In the genomic region with DNA sequence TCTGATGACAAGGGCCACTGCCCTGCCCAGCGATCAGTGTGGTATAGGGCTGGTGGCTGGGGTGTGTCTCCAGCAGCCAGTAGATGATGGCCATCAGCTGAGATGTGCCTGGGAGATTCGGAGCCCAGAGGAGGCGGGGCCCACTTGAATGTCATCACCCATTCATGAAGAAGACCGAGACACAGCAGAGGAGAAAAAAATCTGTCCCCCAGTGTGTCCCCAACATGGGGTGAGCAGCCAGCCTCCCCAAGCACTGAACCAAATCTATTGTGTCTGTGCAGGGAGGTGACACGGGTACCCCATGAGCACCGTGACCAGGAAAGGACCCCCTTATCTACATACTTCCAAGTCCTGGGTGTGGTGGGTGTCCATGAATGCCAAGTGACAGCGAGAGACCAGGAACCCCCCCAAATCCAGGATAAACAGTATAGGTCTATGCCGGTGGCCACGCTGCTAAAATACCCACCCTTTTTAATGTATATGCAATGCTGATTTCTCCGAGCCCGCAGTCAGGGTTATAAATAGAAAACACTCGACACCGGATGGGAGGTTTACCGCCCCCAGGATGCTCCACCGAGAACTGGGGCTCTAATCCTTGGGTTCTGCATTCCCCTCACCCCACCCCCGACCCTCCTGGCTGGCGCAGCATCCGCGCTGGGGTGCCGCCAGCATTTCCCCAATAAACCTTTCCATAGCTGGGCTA, we compare ENCODE assay signal across 9 mouse cellular contexts. TPM values are rescaled to one million over a fixed set of nuclear protein-coding genes. Genes with fewer than 3 reads are reported as not detected.
DNase-seq lines count a peak whose midpoint lies in the region; ATAC-seq and TF ChIP-seq lines count a peak whose summit lies in the region.
"Had no signal": no experiment of that assay in that cellular context is flagged by ENCODE, and none has a peak within 500 bp of the region (broad histone marks: within the 10 kb centered on the region; RNA-seq: fewer than 3 reads in every experiment).

No protein-coding gene starts in this region.

- no peak overlapping the region for H3K27ac ChIP-seq in kidney, embryonic 16.5 days (ENCODE audit: low read length)
- H3K27ac ChIP-seq in hindbrain, embryonic 10.5 days = peak overlapping the region; percentile 85
- H3K27ac ChIP-seq in neural tube, embryonic 12.5 days = peak overlapping the region; percentile 28; the same call in 1 of the 2 replicates

- 0 out of 2 replicates have a peak overlapping the region, but pooled peaks have one; percentile 10 for H3K4me2 ChIP-seq in kidney, embryonic 16.5 days (replicated peaks; ENCODE audit: low read depth, low read length)
- peak overlapping the region; percentile 66 for H3K4me2 ChIP-seq in neural tube, embryonic 12.5 days (replicated peaks)

- H3K4me3 ChIP-seq in kidney, embryonic 16.5 days (ENCODE audit: low read length) = no peak overlapping the region
- peak overlapping the region; percentile 61 for H3K4me3 ChIP-seq in hindbrain, embryonic 10.5 days
- H3K4me3 ChIP-seq in neural tube, embryonic 12.5 days = peak overlapping the region; percentile 55

- peaks cover 36% of the 10 kb centered on the region for H3K27me3 ChIP-seq in kidney, embryonic 16.5 days (ENCODE audit: insufficient read depth, low read length)
- peaks cover 49% of the 10 kb centered on the region for H3K27me3 ChIP-seq in hindbrain, embryonic 10.5 days (ENCODE audit: insufficient read depth, poor library complexity, severe bottlenecking)
- peaks cover 10% of the 10 kb centered on the region; the same call in 1 of the 2 replicates for H3K27me3 ChIP-seq in neural tube, embryonic 12.5 days (replicated peaks)

- WGBS in kidney, embryonic 16.5 days = 11% methylated on average over 20 of the region's 20 CpGs
- 12% methylated on average over 20 of the region's 20 CpGs for WGBS in hindbrain, embryonic 10.5 days
- WGBS in neural tube, embryonic 12.5 days = 11% methylated on average over 20 of the region's 20 CpGs

- H3K36me3 ChIP-seq in kidney, embryonic 16.5 days (ENCODE audit: insufficient read depth, low read length) = no peaks in the 10 kb centered on the region
- no peaks in the 10 kb centered on the region for H3K36me3 ChIP-seq in hindbrain, embryonic 10.5 days
- no peaks in the 10 kb centered on the region for H3K36me3 ChIP-seq in neural tube, embryonic 12.5 days

- DNase-seq in kidney, adult 8-10 months = no peak
- peak; percentile 43 for DNase-seq in brain, embryonic 14.5 days (ENCODE audit: low read depth)
- DNase-seq in hindbrain, embryonic 10.5 days (ENCODE audit: low spot score) = no peak
- DNase-seq in embryo, embryonic 10 days (ENCODE audit: low spot score) = no peak
- DNase-seq in gastrocnemius, postnatal 25 days = no peak
- no peak for DNase-seq in gastrocnemius, postnatal 14 days

- peaks cover 17% of the 10 kb centered on the region for H3K4me1 ChIP-seq in kidney, embryonic 16.5 days (ENCODE audit: insufficient read depth, low read length)
- peaks cover 44% of the 10 kb centered on the region for H3K4me1 ChIP-seq in hindbrain, embryonic 10.5 days (replicated peaks)
- H3K4me1 ChIP-seq in neural tube, embryonic 12.5 days = peaks cover 30% of the 10 kb centered on the region

- no peak for TF ChIP-seq CTCF in brain, embryonic 14.5 days (IDR thresholded peaks at IDR 0.05; ENCODE audit: borderline replicate concordance, extremely low read depth, insufficient read depth, insufficient read length)

- intact Hi-C loops in gastrocnemius, postnatal 14 days (cut with DNase I; ENCODE audit: low total_unique reads) = no loop called here

- H3K9ac ChIP-seq in kidney, embryonic 16.5 days (replicated peaks; ENCODE audit: low read length) = no peak overlapping the region
- H3K9ac ChIP-seq in neural tube, embryonic 12.5 days = peak overlapping the region; percentile 75

- H3K9me3 ChIP-seq in kidney, embryonic 16.5 days (ENCODE audit: low read length) = no peaks in the 10 kb centered on the region
- no peaks in the 10 kb centered on the region for H3K9me3 ChIP-seq in hindbrain, embryonic 10.5 days
- no peaks in the 10 kb centered on the region for H3K9me3 ChIP-seq in neural tube, embryonic 12.5 days

- ATAC-seq in kidney, embryonic 16.5 days (ENCODE audit: low FRiP score, low TSS enrichment) = no peak
- ATAC-seq in neural tube, embryonic 12.5 days (ENCODE audit: low FRiP score, low read depth) = 0 out of 2 replicates have a peak, but pooled peaks have one; percentile 13

- no peak for TF ChIP-seq POLR2A in brain, embryonic 14.5 days (IDR thresholded peaks at IDR 0.05; ENCODE audit: borderline replicate concordance, extremely low read depth, insufficient read depth, insufficient read length, poor library complexity, severe bottlenecking)

RNA-seq across cellular contexts. Expression of gene Atcay, which starts 0.7 kb away (rescaled TPM):
- polyA plus RNA-seq in kidney, embryonic 16.5 days (2015; fragmentation: Nextera tagmentation; extraction: Ambion mirVana) = 0.14 and 0.33 TPM in 2 replicates
- polyA plus RNA-seq in brain, embryonic 14.5 days (2012; rRNA removed) = 134 and 169 TPM in 2 replicates
- polyA plus RNA-seq in hindbrain, embryonic 10.5 days (2016; fragmentation: Nextera tagmentation; extraction: Ambion mirVana) = 7.6 and 25.9 TPM in 2 replicates
- 34.0 and 43.6 TPM in 2 replicates for polyA plus RNA-seq in neural tube, embryonic 12.5 days (2016; fragmentation: Nextera tagmentation; extraction: Ambion mirVana)
- not detected for total RNA-seq in gastrocnemius, postnatal 25 days (2021)
- under 1 TPM in 1 of 2 experiments, not detected in 1; 0.06 TPM for total RNA-seq in gastrocnemius, postnatal 14 days (2021)

RNA-seq across cellular contexts. Expression of gene Zfr2, which starts 3.1 kb away (rescaled TPM):
- polyA plus RNA-seq in kidney, embryonic 16.5 days (2015; fragmentation: Nextera tagmentation; extraction: Ambion mirVana) = 7.1 and 7.8 TPM in 2 replicates
- polyA plus RNA-seq in brain, embryonic 14.5 days (2012; rRNA removed) = 59.8 and 63.6 TPM in 2 replicates
- polyA plus RNA-seq in hindbrain, embryonic 10.5 days (2016; fragmentation: Nextera tagmentation; extraction: Ambion mirVana) = 5.1 and 6.7 TPM in 2 replicates
- polyA plus RNA-seq in neural tube, embryonic 12.5 days (2016; fragmentation: Nextera tagmentation; extraction: Ambion mirVana) = 16.0 and 18.2 TPM in 2 replicates
- total RNA-seq in gastrocnemius, postnatal 25 days (2021) = 1 to 10 TPM; 1.9 to 3.0 TPM
- total RNA-seq in gastrocnemius, postnatal 14 days (2021) = 1 to 10 TPM; 1.7 to 2.5 TPM

RNA-seq across cellular contexts. Expression of gene Matk, which starts 22.8 kb away (rescaled TPM):
- 8.2 and 8.9 TPM in 2 replicates for polyA plus RNA-seq in kidney, embryonic 16.5 days (2015; fragmentation: Nextera tagmentation; extraction: Ambion mirVana)
- polyA plus RNA-seq in brain, embryonic 14.5 days (2012; rRNA removed) = 30.6 and 31.9 TPM in 2 replicates
- 3.9 and 4.9 TPM in 2 replicates for polyA plus RNA-seq in hindbrain, embryonic 10.5 days (2016; fragmentation: Nextera tagmentation; extraction: Ambion mirVana)
- polyA plus RNA-seq in neural tube, embryonic 12.5 days (2016; fragmentation: Nextera tagmentation; extraction: Ambion mirVana) = 5.1 and 6.2 TPM in 2 replicates
- under 1 TPM; 0.13 to 0.23 TPM for total RNA-seq in gastrocnemius, postnatal 25 days (2021)
- total RNA-seq in gastrocnemius, postnatal 14 days (2021) = under 1 TPM; 0.33 to 0.57 TPM

RNA-seq across cellular contexts. Expression of gene Nmrk2, which starts 28.0 kb away (rescaled TPM):
- polyA plus RNA-seq in kidney, embryonic 16.5 days (2015; fragmentation: Nextera tagmentation; extraction: Ambion mirVana) = not detected in 2 replicates
- 0.18 and 0.21 TPM in 2 replicates for polyA plus RNA-seq in brain, embryonic 14.5 days (2012; rRNA removed)
- not detected in 2 replicates for polyA plus RNA-seq in hindbrain, embryonic 10.5 days (2016; fragmentation: Nextera tagmentation; extraction: Ambion mirVana)
- 0.14 TPM in 1 of 2 replicates, not detected in the other for polyA plus RNA-seq in neural tube, embryonic 12.5 days (2016; fragmentation: Nextera tagmentation; extraction: Ambion mirVana)
- total RNA-seq in gastrocnemius, postnatal 25 days (2021) = 10 to 100 TPM; 41.1 to 57.7 TPM
- total RNA-seq in gastrocnemius, postnatal 14 days (2021) = 1 to 10 TPM; 1.8 to 5.5 TPM
- polyA plus RNA-seq: testis, adult 2 months had no signal

RNA-seq across cellular contexts. Expression of gene Mrpl54, which starts 36.8 kb away (rescaled TPM):
- 218 and 238 TPM in 2 replicates for polyA plus RNA-seq in kidney, embryonic 16.5 days (2015; fragmentation: Nextera tagmentation; extraction: Ambion mirVana)
- 67.0 and 72.1 TPM in 2 replicates for polyA plus RNA-seq in brain, embryonic 14.5 days (2012; rRNA removed)
- polyA plus RNA-seq in hindbrain, embryonic 10.5 days (2016; fragmentation: Nextera tagmentation; extraction: Ambion mirVana) = 238 and 239 TPM in 2 replicates
- polyA plus RNA-seq in neural tube, embryonic 12.5 days (2016; fragmentation: Nextera tagmentation; extraction: Ambion mirVana) = 157 and 176 TPM in 2 replicates
- 10 to 100 TPM; 87.0 to 90.0 TPM for total RNA-seq in gastrocnemius, postnatal 25 days (2021)
- total RNA-seq in gastrocnemius, postnatal 14 days (2021) = 10 to 100 TPM; 93.1 to 99.9 TPM
